Mouse (Mus musculus) liver, adult 2 months (tissue): ENCODE measurements around the gene 1700067K01Rik.

ENCODE experiments used
- CTCF ChIP-seq: fragments of 200-500 bp; IDR thresholded peaks from 2 replicates; pipeline ENCODE4 v1.5.1; 2011; ENCODE audit warnings: low read depth, low read length, control low read depth
- POLR2A ChIP-seq: fragments of 200-500 bp; IDR thresholded peaks from 2 replicates; pipeline ENCODE4 v1.6.1; 2011; ENCODE audit warnings: low read length, control low read depth; ENCODE audit not compliant: insufficient read depth; ENCODE audit errors: extremely low read depth

DNA sequence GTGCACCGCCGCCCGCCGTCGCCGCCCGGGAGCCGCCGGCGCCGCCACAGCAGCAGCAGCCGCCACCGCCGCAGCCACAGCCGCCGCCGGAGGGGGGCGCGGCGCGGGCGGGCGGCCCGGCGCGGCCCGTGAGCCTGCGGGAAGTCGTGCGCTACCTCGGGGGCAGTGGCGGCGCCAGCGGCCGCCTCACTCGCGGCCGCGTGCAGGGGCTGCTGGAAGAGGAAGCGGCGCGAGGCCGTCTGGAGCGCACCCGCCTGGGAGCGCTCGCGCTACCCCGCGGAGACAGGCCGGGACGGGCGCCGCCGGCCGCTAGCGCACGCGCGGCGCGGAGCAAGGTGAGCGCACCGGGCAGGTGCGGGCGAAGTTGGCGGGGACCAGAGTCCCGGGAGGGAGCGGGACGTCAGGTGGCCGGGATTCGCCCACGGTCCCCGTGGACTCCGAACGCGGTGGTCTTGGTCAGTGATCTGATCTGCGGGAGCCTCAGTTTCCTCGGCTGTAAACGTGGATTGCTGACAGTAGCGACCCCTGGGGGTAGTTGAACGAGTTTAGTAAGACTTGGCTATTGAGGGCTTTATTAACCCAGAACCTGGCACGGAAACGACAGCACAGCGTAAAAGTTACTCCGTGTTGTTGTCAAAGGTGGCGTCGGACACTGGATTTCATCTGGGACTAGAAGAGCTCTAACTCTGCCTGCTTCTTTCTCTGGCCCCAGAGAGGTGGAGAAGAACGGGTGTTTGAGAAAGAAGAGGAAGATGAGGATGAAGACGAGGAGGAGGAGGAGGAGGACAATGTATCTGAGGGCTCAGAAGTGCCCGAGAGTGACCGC lies 2.9 kb upstream of the 1700067K01Rik start:
- no peak for TF ChIP-seq POLR2A
- TF ChIP-seq CTCF: no peak
